Mouse (Mus musculus) thymus, adult 18-20 months (tissue): ENCODE results near the gene Macrod2.

ENCODE experiments used
- DNase-seq, 2 experiments: peaks; one replicate each; pipeline ENCODE4 v3.0.0; 2022; ENCODE audit warnings: mixed read lengths in 2 of 2

Gene Macrod2

DNA sequence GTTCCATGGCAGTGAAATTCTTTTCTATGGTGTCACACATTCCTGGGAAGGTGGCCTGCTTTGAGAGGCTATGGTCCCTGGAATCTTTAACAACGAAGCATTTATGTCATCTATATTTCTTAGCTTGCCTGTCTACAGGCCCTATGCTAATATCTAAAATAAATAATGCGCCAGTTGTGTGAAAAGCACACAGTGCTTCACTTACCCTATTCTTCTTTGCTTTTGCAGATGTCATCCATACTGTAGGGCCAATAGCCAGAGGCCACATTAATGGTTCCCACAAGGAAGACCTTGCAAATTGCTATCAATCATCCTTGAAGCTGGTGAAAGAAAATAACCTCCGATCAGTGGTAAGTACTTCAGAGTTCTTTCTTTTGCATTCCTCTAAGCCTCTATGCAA, 1119.9 kb downstream of the Macrod2 start:
- DNase-seq = no peak

DNA sequence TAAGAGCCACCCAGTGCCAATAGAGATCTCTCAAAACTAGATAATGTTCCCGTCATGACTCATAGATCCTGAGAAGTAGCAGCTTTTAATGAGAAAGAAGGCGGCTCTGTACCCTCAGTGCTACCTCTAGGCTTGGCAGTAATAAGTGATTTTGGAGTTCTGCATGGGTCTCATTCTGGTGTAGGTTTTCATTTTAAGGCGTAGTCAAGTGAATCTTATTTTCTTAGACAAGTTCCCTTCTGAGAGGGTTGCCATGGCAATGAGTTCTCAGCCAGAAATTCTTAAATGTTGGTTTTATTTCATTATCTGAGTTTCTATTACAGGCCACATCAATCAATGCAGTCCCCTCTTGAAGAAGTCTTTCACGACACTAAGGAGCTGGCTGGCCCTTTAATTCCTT, 1127.0 kb downstream of the Macrod2 start:
- DNase-seq = no peak

DNA sequence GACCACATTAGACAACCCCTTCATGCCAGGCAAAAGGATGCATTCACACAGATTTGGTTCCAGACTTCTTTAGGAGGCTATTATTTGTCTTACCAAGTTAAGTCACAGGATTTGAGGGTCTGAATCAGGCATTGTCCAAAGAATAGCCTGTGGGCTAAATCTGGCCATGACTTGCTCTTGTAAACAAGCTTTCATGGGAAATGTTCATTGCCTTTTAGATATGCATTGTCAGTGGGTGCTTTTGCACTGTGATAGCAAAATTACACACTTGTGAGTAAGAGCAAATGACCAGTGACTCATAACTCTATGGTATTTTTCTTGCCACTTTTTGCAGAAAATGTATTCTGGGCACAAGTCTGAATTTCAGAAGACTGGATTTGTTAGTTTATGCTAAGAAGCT, 1150.8 kb downstream of the Macrod2 start:
- no peak for DNase-seq

DNA sequence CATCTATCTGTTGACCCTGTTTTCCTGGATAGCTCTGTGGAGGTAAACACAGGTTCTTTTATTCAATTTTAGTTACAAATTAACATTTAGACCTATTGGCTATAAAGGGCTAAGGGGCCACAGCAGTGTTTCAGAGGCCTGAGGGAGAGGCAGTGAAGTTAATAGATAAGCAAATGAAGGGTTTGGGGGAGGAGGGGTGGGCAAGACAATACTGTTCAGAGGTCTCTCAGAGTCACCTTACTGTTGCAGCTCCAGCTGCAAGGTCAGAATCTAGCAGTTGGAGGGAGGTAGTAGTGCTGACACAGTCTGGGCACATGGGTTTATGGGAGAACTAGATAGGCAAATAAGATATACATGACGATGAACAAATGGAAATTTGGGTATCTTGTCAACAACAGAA, 1156.6 kb downstream of the Macrod2 start:
- no peak for DNase-seq

DNA sequence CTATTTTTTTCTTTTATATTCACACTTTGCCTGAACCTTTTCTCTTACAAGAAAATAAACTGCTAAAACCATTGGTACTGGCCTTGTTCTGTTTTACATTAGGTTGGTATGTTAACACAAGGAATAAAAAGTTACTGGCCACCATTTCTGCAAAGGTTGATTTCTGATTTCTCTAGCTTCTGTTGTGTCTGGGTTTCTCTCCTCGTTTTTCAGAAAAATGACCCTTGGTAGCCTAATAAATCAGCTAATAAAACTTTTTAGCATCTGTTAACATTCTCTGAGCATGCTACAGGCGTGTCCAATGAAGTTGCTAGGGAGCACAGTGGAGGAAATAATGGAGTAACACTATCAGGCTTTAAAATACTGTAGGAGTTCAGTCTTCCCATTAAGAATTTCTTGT, 1161.6 kb downstream of the Macrod2 start:
- no peak for DNase-seq

DNA sequence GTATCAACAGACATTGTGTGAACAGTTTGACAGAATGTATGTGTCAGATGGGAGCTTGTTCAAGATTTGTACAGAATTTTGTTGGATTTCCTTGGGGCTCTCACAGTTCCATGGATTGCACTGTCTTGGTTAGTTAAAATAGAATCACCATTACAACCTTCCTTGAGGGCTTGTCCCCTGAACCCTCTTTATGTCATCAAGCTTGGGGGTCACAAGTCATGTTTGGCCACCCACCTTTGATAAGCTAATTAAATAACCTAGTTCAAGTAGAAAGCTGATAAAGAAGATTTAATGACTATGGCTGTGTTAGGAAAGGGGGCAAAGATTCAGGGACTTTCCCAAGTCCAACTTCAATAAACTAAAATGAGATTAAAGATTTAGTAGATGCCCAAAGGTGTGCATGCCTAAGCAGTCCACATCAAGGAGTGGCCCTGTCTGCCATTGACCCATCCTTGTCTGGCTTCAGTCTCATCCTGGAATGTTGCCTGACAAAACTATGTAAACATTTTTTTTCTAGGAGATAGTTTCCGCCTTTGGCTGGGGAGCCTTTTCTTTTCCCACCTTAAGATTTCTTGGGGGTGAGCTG, 1163.2 kb downstream of the Macrod2 start:
- DNase-seq = no peak

DNA sequence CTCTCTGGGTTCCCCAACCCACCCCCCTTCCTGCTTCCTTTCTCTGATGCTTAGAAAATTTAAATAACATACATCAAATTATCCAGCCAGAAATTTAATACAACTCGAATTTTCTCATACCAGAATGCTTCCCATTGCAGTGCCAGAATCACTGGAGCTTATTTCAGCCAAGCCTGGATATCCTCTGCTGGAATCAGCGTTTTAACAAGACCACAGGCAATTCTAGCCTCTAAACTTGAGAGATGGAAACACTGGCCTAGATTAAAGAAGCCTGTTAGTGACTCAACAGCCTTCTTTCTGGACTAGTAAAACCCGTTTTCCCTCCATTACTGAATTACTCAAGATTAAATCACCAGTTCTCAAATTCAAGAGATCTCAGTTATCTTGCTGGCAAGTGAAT, 1170.9 kb downstream of the Macrod2 start:
- DNase-seq = no peak

DNA sequence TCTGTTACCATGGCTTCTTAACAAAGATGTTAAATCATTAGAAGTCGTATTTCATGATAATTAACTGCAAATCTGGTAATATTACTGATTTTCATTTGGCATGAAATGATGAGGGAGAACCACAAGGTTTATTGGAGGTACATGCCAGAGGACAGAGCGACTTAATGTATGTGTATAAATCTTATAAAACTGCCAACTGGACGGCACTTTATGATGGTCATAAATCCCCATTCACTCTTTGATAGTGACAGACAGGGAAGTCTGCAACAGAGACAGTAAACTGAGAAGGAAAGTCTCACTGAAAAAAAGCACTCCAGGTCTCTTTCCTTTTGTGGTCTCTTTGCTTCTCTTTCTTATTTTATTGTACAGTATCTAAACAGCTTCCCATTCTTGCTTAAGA, 1176.3 kb downstream of the Macrod2 start:
- DNase-seq = no peak

DNA sequence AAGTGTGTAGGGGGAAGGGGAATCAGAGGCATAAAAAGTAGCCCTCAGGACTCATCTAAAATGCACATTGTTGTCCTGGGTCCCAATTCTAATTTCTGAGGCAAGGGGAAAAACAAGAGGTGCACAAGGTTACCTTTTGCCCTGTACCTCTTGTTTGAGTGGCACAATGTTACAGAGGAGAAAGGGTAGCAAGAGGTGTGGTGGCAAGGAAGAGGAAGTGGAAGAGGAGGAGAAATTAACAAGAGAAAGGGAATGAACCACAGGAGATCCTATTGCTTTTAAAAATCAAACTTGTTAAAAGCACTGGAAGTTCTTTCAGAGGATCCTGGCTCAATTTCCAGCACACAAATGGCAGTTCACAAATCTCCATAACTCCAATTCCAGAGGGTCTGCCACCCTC, 1183.1 kb downstream of the Macrod2 start:
- no peak for DNase-seq

DNA sequence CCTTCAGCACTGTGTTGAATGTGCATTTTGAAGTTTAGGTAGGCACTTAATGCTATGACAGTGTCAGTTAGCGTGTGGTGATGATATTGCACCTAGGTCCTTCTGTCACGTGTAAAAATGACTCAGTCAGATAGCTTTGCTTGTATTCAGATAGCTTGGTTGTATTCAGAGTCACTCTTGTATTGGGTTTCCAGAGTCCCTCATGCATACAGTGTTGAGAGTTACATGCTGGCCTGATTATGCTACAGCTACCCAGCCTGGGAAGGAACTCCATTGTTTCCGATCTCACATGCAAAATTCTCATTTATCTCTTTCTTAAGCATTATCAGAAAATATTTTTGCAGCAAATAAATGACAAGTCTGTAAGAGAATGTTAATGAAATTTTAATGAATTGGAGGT, 1187.3 kb downstream of the Macrod2 start:
- no peak for DNase-seq

DNA sequence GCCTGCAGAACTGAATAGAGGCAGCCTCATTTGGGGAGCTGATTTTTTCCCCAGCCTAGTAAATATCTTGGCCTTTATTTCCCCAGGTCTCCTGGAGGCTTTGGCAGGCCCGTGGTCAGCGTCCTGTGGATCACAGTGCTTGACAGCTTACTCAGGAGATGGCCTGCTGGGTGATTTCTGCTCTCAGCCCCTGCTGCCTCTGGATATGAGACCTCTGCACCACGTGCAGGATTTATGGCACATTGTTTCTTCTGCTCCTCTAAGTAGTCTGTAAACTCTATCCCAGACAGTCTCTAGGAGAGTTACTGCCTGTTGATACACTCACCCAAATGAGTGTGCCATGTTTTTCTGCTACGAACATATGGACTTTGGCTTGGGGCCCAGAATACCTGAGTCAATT, 1187.8 kb downstream of the Macrod2 start:
- no peak for DNase-seq

DNA sequence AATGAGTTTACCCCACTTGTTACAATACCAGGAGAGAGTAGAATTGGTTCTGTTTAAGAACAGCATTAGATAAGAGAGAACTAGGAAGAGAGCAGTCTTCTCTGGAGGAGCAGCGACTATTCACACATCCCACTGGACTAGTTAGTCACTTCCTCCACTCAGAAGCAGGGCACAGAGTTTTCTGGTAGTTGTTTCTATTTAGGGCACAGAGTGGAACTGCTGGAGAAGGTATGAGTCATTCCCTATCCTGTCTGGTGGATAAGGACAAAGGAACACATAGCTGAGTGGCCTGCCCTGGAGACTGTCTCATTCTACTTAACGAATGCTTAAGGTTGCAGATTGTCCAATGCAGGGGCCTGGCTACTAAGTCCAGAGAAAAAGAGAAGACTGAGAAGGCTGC, 1192.2 kb downstream of the Macrod2 start:
- no peak for DNase-seq

DNA sequence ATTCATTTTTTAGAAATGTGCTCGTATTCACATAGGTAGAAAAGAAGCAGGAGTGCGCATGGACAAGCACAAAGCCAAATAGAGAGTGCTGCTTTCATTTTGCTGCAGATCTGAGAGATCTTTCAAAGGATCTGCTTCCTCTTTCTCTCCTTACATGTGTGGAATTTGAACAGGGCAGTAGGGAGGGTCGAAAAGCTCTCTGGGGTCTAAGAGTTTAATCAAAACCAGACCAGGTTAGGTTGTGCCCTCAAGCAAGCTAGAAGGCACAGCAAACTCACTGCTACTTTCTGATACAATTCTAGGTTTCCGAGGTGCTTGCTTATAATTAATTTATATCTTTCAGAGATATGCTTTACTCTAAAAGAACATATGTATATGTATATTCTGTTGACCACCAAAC, 1196.2 kb downstream of the Macrod2 start:
- DNase-seq = no peak

DNA sequence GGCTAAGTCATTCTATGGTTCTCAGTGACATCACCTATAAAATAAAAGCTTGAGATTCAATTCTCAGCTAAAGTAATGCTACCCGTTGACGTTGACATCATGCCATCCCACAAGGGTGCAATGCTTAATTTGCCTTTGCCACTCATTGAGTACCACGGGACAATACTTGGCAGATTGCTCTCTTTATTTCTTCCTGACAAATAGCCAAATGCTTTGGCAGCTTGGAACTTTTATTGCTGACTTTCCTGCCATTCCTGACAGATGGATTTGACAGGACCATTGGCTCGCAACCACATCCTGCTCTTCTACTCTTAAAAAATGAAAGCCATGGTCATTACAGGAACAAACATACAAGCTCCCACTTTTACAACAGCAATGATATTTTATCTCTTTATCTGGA, 1199.7 kb downstream of the Macrod2 start:
- no peak for DNase-seq

DNA sequence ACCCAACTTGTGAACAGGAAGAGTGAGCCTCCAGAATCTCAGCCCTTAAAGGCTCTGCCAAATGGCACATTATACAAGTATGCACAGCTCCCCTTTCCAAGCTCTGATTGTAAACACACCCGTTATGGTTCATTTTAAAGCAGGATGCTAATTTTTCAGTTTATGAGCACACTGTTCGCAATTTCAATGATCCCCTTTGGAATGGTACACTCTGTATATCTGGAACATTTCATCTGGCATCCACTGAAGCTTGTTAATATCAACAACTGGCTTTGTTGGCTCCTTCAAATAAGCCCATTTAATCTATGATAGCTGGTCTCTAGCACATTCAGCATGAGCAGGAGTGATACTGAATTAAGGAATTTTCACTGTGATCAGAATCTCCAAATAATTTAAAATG, 1222.6 kb downstream of the Macrod2 start:
- no peak for DNase-seq

DNA sequence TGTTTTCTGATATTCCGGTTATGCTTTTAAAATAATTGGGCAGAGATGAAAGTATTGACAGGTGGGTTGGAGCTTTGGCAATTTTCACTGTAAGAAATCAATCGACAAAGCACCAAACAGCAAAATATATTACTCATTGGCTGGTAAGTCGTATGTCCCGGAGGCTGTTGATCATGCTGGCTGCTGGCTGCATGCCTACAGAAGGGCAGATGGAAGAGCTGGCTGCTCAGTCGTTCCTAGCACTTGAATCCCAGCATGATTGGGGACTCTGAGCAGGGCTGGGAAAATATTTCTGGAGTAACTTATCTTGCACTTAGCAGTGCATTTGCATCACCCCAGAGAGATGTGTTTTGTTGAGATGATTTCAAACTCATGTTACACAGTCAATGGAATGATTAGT, 1223.1 kb downstream of the Macrod2 start:
- no peak for DNase-seq

DNA sequence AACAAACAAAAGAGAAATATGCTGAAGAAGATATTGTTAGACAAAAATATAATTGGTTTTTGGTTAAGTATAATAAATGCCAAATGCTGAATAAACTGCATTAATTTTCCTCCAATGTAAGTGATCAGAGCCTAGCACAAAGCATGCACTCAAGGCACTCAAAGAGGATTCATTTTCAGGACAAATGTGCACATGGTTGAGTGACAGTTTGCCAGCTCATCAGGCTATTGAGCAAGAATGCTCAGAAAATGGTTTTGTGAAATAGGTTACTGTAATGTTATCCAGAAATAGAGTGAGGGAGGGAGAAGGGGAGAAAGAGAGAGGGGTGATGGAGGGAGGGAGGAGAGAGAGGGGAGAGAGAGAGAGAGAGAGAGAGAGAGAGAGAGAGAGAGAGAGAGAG, 1268.9 kb downstream of the Macrod2 start:
- DNase-seq = no peak

DNA sequence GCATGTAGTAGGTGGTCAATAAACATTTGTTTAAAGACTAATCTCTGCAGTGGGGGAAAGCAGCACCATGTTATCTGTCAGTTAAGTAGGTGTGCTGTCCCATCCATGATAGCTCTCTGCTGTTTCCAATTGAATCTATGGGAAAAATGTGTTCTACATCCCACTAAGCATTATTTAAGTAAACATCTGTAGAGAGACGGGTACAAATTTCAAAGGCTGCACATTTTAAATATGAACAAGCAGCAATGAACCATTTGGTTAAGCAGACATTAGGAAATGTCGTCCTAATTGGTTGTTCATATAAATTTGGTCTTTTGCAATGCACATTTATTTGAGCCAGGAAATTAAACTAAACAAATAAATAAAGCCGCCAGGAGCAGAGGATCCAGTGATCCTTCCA, 1277.7 kb downstream of the Macrod2 start:
- no peak for DNase-seq

DNA sequence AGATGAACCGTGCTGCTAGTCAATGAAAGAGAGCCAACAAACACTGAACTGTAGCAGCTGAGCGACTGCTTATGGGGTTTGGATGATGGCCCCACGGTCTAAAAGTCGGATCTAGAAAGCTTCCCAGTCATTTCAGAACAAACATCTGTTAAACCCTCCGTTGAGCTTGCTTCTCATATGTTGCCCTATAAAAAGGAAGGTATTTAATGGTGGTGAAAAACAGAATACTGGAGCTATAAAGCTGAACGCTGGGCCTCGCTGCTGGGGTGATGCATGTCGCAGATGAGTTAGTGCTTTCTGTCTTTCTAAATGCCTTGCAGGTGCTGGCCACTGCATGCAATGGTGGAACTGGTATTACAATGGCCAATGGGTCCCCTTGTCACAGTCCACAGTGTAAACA, 1278.3 kb downstream of the Macrod2 start:
- DNase-seq = no peak

DNA sequence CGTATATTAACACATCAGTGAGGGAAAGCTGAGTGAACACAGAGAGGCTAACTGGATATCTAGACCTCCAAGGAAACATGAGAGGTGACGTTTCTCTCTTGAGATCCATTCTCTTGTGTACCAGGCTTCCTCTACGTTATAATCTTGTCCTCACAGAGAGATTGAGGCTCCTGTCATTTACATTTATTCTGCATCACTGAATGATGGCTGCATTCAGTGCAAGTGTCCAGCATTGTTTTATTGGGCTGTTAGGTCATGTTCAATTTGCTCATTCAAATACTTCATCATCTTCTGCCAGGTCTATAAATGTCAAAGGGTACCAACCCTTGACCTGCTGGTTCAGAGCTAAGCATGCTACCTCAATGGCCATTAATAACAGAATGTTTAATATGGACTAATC, 1302.4 kb downstream of the Macrod2 start:
- DNase-seq = no peak

DNA sequence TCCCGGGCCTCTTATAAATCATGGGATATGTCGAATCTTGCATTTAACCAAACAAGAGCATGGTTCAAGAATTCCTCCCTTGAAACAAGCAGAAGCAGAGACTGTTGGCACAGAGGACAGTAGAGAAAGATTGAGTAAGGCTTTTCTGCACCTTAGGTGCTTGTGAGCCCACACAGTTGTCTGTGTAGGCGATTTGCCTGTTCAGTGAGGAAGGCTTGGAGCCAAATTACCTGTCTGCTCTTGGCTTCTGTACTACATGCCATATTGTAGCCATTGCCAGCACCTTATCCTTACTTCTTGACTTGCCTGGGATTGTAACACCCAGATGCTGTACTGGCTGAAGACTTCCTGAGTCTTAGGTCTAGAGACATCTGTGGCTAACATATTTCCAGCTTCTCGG, 1303.2 kb downstream of the Macrod2 start:
- DNase-seq = no peak

DNA sequence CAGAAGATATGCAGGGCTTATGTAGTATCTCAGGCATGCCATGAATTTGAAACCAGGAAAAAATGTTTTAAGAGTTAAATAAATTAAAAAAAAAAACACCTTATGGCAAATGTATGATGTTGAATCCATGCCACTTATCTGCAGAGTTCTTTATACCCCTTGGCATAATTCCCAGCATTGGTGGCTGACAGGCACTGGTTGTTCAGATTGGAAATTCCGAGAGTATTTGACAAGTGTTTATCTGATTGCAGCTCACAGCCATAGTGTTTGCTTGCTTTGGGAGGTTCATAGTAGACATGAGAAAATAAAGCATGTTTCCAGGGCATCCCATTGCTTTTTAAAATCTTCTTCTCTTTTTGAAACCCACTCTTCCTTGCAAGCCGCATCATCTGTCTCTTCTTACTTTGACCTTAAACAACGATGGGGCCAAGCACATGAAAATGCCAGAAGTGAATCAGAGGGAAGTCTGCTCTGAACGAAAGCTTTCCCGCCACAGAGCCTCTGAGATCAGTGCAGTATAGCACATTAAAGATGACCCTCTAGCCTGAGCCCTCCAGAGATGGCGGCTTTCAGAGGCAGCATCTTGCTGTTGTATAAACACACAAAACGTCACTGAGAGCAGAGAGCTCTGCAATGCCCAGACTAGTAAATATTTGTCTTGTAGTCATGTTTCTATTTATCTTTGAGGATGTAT, 1305.8 kb downstream of the Macrod2 start:
- no peak for DNase-seq

DNA sequence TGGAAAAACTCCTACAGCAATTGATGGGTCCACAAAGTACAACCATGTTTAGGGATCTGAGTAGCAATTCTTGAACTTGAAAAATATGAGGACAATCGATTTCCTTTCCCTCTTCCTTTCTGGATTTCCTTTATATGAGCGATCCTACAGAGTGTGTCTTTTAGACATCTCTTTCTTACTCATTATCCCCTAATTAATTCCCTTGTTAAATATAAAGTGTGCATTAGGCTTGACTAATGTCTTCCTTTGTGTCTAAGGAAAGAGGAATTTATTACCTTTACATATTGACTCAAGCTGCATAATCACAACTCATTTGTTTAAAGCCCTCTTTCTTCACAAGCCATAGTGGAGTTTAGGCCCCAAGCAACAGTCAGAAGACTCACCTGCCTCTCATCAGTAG, 1316.7 kb downstream of the Macrod2 start:
- no peak for DNase-seq

DNA sequence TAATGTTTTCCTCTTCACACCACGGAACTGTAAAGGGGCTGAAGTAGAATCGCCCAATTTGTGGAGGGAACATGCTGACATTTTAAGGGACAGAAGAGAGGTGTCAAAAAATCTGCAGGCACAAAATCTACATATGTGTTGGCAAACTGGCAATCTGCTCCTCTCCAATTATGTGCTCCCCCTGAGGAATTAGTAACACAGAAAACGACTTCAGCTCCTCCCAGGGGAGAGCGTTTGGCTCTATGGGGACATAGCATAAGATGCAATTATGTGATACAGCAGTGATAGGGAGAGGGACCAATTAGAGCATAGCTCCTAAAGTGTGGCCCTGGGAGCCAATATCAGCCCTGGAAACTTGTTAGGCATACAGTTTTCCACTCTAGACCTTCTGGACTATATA, 1317.2 kb downstream of the Macrod2 start:
- no peak for DNase-seq

DNA sequence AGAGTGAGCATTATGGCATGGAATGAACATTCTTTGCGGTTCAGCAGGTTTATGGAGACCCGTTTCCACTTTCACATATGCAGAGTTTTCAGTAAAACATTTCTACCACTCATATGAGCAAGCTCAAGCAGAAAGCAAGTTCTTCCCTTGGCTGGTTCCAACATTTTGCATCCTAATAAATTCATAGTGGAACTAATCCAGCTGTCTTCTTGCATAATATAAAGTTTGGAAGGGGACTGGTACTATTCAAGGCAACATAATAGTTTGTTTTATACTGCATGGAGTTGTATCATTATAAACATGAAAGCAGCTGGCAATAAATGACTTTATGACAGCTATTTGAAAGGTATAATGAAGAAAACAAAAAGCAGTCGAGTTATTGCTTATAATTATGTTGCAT, 1320.0 kb downstream of the Macrod2 start:
- no peak for DNase-seq
